In genomic region chr5:150346378-150346777, GRCm38 (mm10) we compare ENCODE assay signal across 13 mouse cellular contexts.
DNase-seq lines count a peak whose midpoint lies in the region; TF ChIP-seq lines count a peak whose summit lies in the region.
"Had no signal": no experiment of that assay in that cellular context is flagged by ENCODE, and none has a peak within 500 bp of the region (broad histone marks: within the 10 kb centered on the region; RNA-seq: fewer than 3 reads in every experiment).

No protein-coding gene starts in this region.

- no peak for TF ChIP-seq CTCF in gastrocnemius, adult 2 months (IDR thresholded peaks at IDR 0.05)

- peak overlapping the region; percentile 62 for H3K27ac ChIP-seq in gastrocnemius, adult 2 months
- H3K27ac ChIP-seq: embryonic facial prominence, embryonic 15.5 days; limb, embryonic 10.5 days had no signal

- H3K4me3 ChIP-seq in gastrocnemius, adult 2 months: no peak overlapping the region
- H3K4me3 ChIP-seq: embryonic facial prominence, embryonic 15.5 days; limb, embryonic 10.5 days had no signal

- no peak for DNase-seq in gastrocnemius, adult 2 months
- no peak for DNase-seq in gastrocnemius, adult 8-10 months (ENCODE audit: low spot score in 2 of 2)
- DNase-seq in lung, postnatal 25 days (ENCODE audit: low spot score): peak; percentile 8
- no peak for DNase-seq in lung, postnatal 4 days
- peak; percentile 30 to 32 for DNase-seq in heart, adult 9 months (ENCODE audit: low spot score in 2 of 2)
- peak; percentile 62 to 70 for DNase-seq in left cerebral cortex, adult 9 months (ENCODE audit: low spot score in 2 of 2)
- DNase-seq in spleen, postnatal 14 days (ENCODE audit: low spot score in 2 of 2): no peak
- no peak for DNase-seq in cerebellum, adult 18-20 months
- DNase-seq: cerebellum, adult 9-11 months; kidney, adult 9 months; midbrain, embryonic 14.5 days had no signal

- intact Hi-C loops in gastrocnemius, adult 2 months (cut with DNase I): loop anchor here (5.0 kb wide), 1 partner anchor 114 kb away; no protein-coding TSS in a partner anchor

Comparison
In these comparisons a context has a peak if more than half of its experiments do, and no peak if none do; other contexts are left out.
1. DNase-seq: peak in lung, postnatal 25 days (single experiment), heart, adult 9 months (2 of 2) and left cerebral cortex, adult 9 months (2 of 2); none in gastrocnemius, adult 2 months (single experiment), gastrocnemius, adult 8-10 months (0 of 2), lung, postnatal 4 days (0 of 2), spleen, postnatal 14 days (0 of 2) and cerebellum, adult 18-20 months (0 of 2).